Mouse (Mus musculus) gastrocnemius, postnatal 14 days (tissue): ENCODE measurements around the gene Mrps5. TPM values are rescaled to one million over a fixed set of nuclear protein-coding genes. Genes with fewer than 3 reads are reported as not detected.
A peak's percentile ranks its signal among the peaks of the same experiment; 100 is the strongest.

Experiments
- DNase-seq: peaks from one replicate; pipeline ENCODE4 v3.0.0; 2021; ENCODE audit warnings: mixed read lengths
- intact Hi-C: fragments of 180-260 bp; cut with DNase I; formaldehyde crosslinking; loops from one replicate; pipeline ENCODE4 v1.15.1; 2025; ENCODE audit warnings: low total_unique reads
- total RNA-seq, 2 experiments: library from RNA; stranded (reverse); gene quantifications; 2 replicates each; pipeline ENCODE4 v1.2.3; 2021

Mrps5 gene
- total RNA-seq, 2 experiments from 2014 or later: 85.2 to 98.4 TPM

DNA sequence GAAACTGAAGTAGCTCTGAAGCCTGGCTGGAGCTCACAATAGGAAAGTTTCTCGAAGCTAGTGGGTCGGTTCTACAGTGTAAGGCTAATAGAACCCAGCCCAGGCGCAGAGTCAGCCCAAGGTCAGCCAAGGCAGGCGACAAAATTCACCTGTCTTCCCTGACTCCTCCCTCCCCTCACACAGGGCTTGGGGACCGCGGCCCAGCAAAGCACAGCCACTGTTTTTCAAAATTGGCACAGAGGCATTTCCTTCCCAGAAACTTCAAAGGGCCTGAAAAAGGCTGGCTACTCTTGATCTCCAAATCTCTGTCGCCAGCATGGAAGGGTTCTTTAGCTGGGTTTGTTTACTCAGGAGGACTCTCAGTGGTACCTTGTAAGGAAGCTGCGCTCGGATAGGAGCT lies 68.4 kb downstream of the Mrps5 start:
- DNase-seq: no peak
- intact Hi-C loops: no loop called here

GRCm38 (mm10) chr2:127656086-127656720 lies 69.2 kb downstream of the Mrps5 start, which contains the start of gene Mal:
TSS of gene Mal (minus strand) at chr2:127656695.
- peak; percentile 27 for DNase-seq
- intact Hi-C loops: no loop called here

Other genes starting within 250 kb of the Mrps5 start
- gene Astl, start 248.6 kb upstream of the Mrps5 start, total RNA-seq: not detected
- 1 to 10 TPM; 1.2 to 2.4 TPM for gene Adra2b, start 224.0 kb upstream of the Mrps5 start, total RNA-seq
- not detected for gene Gpat2, start 162.0 kb upstream of the Mrps5 start, total RNA-seq
- 10 to 100 TPM; 14.5 to 17.5 TPM for gene Fahd2a, start 142.7 kb upstream of the Mrps5 start, total RNA-seq
- under 1 TPM; 0.53 to 0.86 TPM for gene Kcnip3, start 65.1 kb upstream of the Mrps5 start, total RNA-seq
- not detected for gene Prom2, start 45.8 kb upstream of the Mrps5 start, total RNA-seq
- 1 to 10 TPM; 1.3 to 2.5 TPM for gene Zfp661, start 128 bp upstream of the Mrps5 start, total RNA-seq
- gene Mal, start 69.5 kb downstream of the Mrps5 start, total RNA-seq: 10 to 100 TPM in 1 of 2 experiments, 1 to 10 TPM in 1; 4.1 to 25.9 TPM
- gene Mall, start 142.7 kb downstream of the Mrps5 start, total RNA-seq: 1 to 10 TPM; 4.2 to 4.3 TPM
- gene Nphp1, start 201.7 kb downstream of the Mrps5 start, total RNA-seq: 10 to 100 TPM; 13.7 to 15.4 TPM
- gene Mtln, start 205.3 kb downstream of the Mrps5 start, total RNA-seq: 10 to 100 TPM; 77.4 to 77.8 TPM
- gene Bub1, start 244.6 kb downstream of the Mrps5 start, total RNA-seq: 1 to 10 TPM; 1.5 to 2.1 TPM